Comparison of ENCODE assay signal across 10 mouse cellular contexts in the genomic region with DNA sequence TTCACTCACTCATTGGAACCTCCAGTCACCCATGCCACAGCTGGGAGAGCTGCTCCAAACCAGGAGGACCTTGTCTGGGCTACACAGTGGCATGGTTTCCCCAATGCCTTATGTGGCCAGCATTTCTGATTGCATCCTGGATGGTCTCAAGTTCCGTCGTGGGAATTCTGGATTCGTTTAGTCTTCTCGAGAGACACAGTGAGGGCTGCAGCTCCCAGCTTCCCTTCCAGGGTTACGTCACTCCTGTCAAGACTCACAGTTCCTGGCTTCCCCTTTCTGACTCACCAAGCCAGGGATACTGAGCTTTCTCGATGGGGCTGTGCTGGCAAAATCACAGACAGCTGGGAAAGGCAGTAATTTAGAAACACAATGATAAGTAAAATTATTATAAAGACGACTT. TPM values are rescaled to one million over a fixed set of nuclear protein-coding genes. Genes with fewer than 3 reads are reported as not detected.
DNase-seq lines count a peak whose midpoint lies in the region; ATAC-seq and TF ChIP-seq lines count a peak whose summit lies in the region.
"Had no signal": no experiment of that assay in that cellular context is flagged by ENCODE, and none has a peak within 500 bp of the region (broad histone marks: within the 10 kb centered on the region; RNA-seq: fewer than 3 reads in every experiment).

No protein-coding gene starts in this region.

- no peak for ATAC-seq in liver, embryonic 11.5 days (replicated peaks; ENCODE audit: low FRiP score)

- H3K27ac ChIP-seq in heart, adult 2 months: peak overlapping the region; percentile 36; the same call in 1 of the 2 replicates
- no peak overlapping the region for H3K27ac ChIP-seq in liver, embryonic 11.5 days (ENCODE audit: low read depth, low read length)
- H3K27ac ChIP-seq: embryonic facial prominence, embryonic 12.5 days had no signal

- TF ChIP-seq POLR2A in heart, adult 2 months (IDR thresholded peaks at IDR 0.05; ENCODE audit: insufficient read depth, low read depth, low read length): no peak

- intact Hi-C loops in heart, adult 2 months (cut with DNase I): no loop called here

- H3K9ac ChIP-seq in heart, adult 2 months (ENCODE audit: low read depth, low read length): no peak overlapping the region
- no peak overlapping the region for H3K9ac ChIP-seq in liver, embryonic 11.5 days (ENCODE audit: low read depth, low read length)
- H3K9ac ChIP-seq: embryonic facial prominence, embryonic 12.5 days had no signal

- 24% methylated on average over 7 of the region's 7 CpGs for WGBS in heart, adult 2 months
- 34% methylated on average over 7 of the region's 7 CpGs for WGBS in liver, embryonic 11.5 days

- no peaks in the 10 kb centered on the region for H3K27me3 ChIP-seq in heart, adult 2 months (ENCODE audit: control insufficient read depth, insufficient read depth, low read length)
- no peaks in the 10 kb centered on the region for H3K27me3 ChIP-seq in liver, embryonic 11.5 days (replicated peaks; ENCODE audit: control insufficient read depth, insufficient read depth, low read length)
- H3K27me3 ChIP-seq: embryonic facial prominence, embryonic 12.5 days had no signal

- H3K79me2 ChIP-seq in heart, adult 2 months (replicated peaks; ENCODE audit: control insufficient read depth, insufficient read depth, low read length): peaks cover 2% of the 10 kb centered on the region; the same call in 1 of the 2 replicates

- H3K4me2 ChIP-seq in liver, embryonic 11.5 days: no peak overlapping the region
- H3K4me2 ChIP-seq: embryonic facial prominence, embryonic 12.5 days had no signal

- no peaks in the 10 kb centered on the region for H3K9me3 ChIP-seq in liver, embryonic 11.5 days (ENCODE audit: control insufficient read depth, low read length)
- H3K9me3 ChIP-seq: embryonic facial prominence, embryonic 12.5 days had no signal

- H3K4me3 ChIP-seq in heart, adult 2 months: no peak overlapping the region
- H3K4me3 ChIP-seq in liver, embryonic 11.5 days (ENCODE audit: low read depth, low read length): no peak overlapping the region
- H3K4me3 ChIP-seq: embryonic facial prominence, embryonic 12.5 days had no signal

- peaks cover 6% of the 10 kb centered on the region for H3K4me1 ChIP-seq in heart, adult 2 months (ENCODE audit: control insufficient read depth, insufficient read depth, low read length)
- H3K4me1 ChIP-seq in liver, embryonic 11.5 days (replicated peaks; ENCODE audit: control insufficient read depth, insufficient read depth, low read length): peaks cover 16% of the 10 kb centered on the region

- DNase-seq in layer of hippocampus, adult 9-11 months: peak; percentile 47
- no peak for DNase-seq in layer of hippocampus, postnatal 14 days (ENCODE audit: low spot score in 2 of 2)
- DNase-seq in adrenal gland, postnatal 25 days: peak; percentile 20
- peak; percentile 42 to 66 for DNase-seq in heart, adult 2 months
- peak; percentile 64 for DNase-seq in lung, postnatal 36 days
- DNase-seq in liver, embryonic 11.5 days (ENCODE audit: low spot score): no peak
- DNase-seq in c-Kit-positive CD71-positive TER-119-positive erythroid progenitor cells, embryonic 14.5 days (ENCODE audit: low spot score): no peak
- DNase-seq in left cerebral cortex, adult 8-10 months (ENCODE audit: low spot score in 2 of 2): no peak
- DNase-seq: liver had no signal

- no peak for TF ChIP-seq CTCF in heart, adult 2 months (IDR thresholded peaks at IDR 0.05)

- H3K36me3 ChIP-seq in heart, adult 2 months (ENCODE audit: control insufficient read depth, insufficient read depth, low read length): no peaks in the 10 kb centered on the region
- no peaks in the 10 kb centered on the region for H3K36me3 ChIP-seq in liver, embryonic 11.5 days (ENCODE audit: control insufficient read depth, insufficient read depth, low read length)
- H3K36me3 ChIP-seq: embryonic facial prominence, embryonic 12.5 days had no signal

- no peak for TF ChIP-seq EP300 in heart, adult 2 months (IDR thresholded peaks at IDR 0.05; ENCODE audit: insufficient read depth, low read depth, low read length)

RNA-seq across cellular contexts. Expression of a gene that starts 54.0 kb away (rescaled TPM):
- 10 to 100 TPM; 45.4 to 49.3 TPM for total RNA-seq in layer of hippocampus, postnatal 14 days (2021)
- 78.9 and 90.9 TPM in 2 replicates for total RNA-seq in adrenal gland, postnatal 25 days (2021)
- 10 to 100 TPM; 29.4 to 31.8 TPM for total RNA-seq in heart, adult 2 months (2021)
- polyA plus RNA-seq in heart, adult 2 months (2012; rRNA removed): 27.5 and 39.9 TPM in 2 replicates
- polyA plus RNA-seq in liver, embryonic 11.5 days (2014; fragmentation: Nextera tagmentation; extraction: Ambion mirVana): 26.7 and 28.9 TPM in 2 replicates
- 10 to 100 TPM; 47.1 to 49.9 (median 47.7) TPM for total RNA-seq in left cerebral cortex, adult 8-10 months (2022)

Comparison
In these comparisons a context has a peak if more than half of its experiments do, and no peak if none do; other contexts are left out.
1. DNase-seq: peak in layer of hippocampus, adult 9-11 months (single experiment), adrenal gland, postnatal 25 days (single experiment), heart, adult 2 months (2 of 2) and lung, postnatal 36 days (single experiment); none in layer of hippocampus, postnatal 14 days (0 of 2), liver, embryonic 11.5 days (single experiment), c-Kit-positive CD71-positive TER-119-positive erythroid progenitor cells, embryonic 14.5 days (single experiment) and left cerebral cortex, adult 8-10 months (0 of 2).